Mouse (Mus musculus): ENCODE data around the gene Pold4.
A peak's percentile ranks its signal among the peaks of the same experiment; 100 is the strongest.

The Pold4 gene

GRCm38 (mm10) chr19:4231253-4232185 is at the start of gene Pold4:
TSS of gene Pold4 (plus strand) at chr19:4231899.
- peak; percentile 99 for DNase-seq

GRCm38 (mm10) chr19:4183689-4184088 is 48.0 kb upstream of the Pold4 start:
- peak; percentile 67 for DNase-seq

- no peak for DNase-seq
These were observed 46.4 kb upstream of the Pold4 start for GRCm38 (mm10) chr19:4184976-4185975.

- DNase-seq = no peak
These were observed 44.4 kb upstream of the Pold4 start for GRCm38 (mm10) chr19:4187303-4187702.

- DNase-seq = no peak
These were observed 42.6 kb upstream of the Pold4 start for GRCm38 (mm10) chr19:4189051-4189620.

GRCm38 (mm10) chr19:4190831-4191334 is 40.8 kb upstream of the Pold4 start, which contains the start of gene Tbc1d10c:
TSS of gene Tbc1d10c (minus strand) at chr19:4191284.
- no peak for DNase-seq

- DNase-seq = peak; percentile 92
These were observed 40.0 kb upstream of the Pold4 start, which contains the start of gene Ppp1ca for GRCm38 (mm10) chr19:4191528-4192250. TSS of gene Ppp1ca (plus strand) at chr19:4192065.

GRCm38 (mm10) chr19:4192251-4192985 is 39.3 kb upstream of the Pold4 start:
- DNase-seq = no peak

- DNase-seq = no peak
These were observed 38.6 kb upstream of the Pold4 start for GRCm38 (mm10) chr19:4193129-4193528.

GRCm38 (mm10) chr19:4194021-4194724 is 37.5 kb upstream of the Pold4 start:
- no peak for DNase-seq

GRCm38 (mm10) chr19:4194776-4195650 is 36.7 kb upstream of the Pold4 start:
- DNase-seq = no peak

GRCm38 (mm10) chr19:4196048-4196447 is 35.7 kb upstream of the Pold4 start:
- no peak for DNase-seq

GRCm38 (mm10) chr19:4196548-4196947 is 35.2 kb upstream of the Pold4 start:
- DNase-seq = no peak

GRCm38 (mm10) chr19:4197180-4197579 is 34.5 kb upstream of the Pold4 start:
- DNase-seq = no peak

GRCm38 (mm10) chr19:4201291-4201909 is 30.3 kb upstream of the Pold4 start, which contains the start of gene Rad9a:
TSS of gene Rad9a (minus strand) at chr19:4201662.
- peak; percentile 98 for DNase-seq

GRCm38 (mm10) chr19:4202149-4202548 is 29.6 kb upstream of the Pold4 start:
- DNase-seq = no peak

GRCm38 (mm10) chr19:4203148-4203547 is 28.6 kb upstream of the Pold4 start:
- DNase-seq = no peak

GRCm38 (mm10) chr19:4203604-4204326 is 27.9 kb upstream of the Pold4 start:
- DNase-seq = peak; percentile 53

All from layer of hippocampus, adult 9-11 months (tissue).